Mouse (Mus musculus) embryonic facial prominence, embryonic 12.5 days (tissue): ENCODE data around the gene Nr5a2. TPM values are rescaled to one million over a fixed set of nuclear protein-coding genes. Genes with fewer than 3 reads are reported as not detected.

ENCODE experiments used
- ATAC-seq: fragments of 200-750 bp; cut with Nextera tagmentation; 2 replicates; pipeline ENCODE4 v1.8.0; 2017; ENCODE audit not compliant: insufficient number of reproducible peaks, insufficient read depth, low FRiP score, low TSS enrichment
- H3K27ac ChIP-seq: fragments of 300-500 bp; sonication (generic); 2 replicates; pipeline ENCODE4 v1.5.1; 2016; ENCODE audit warnings: mild to moderate bottlenecking
- H3K27me3 ChIP-seq: fragments of 300-500 bp; sonication (generic); 2 replicates; pipeline ENCODE4 v1.6.1; 2016; ENCODE audit warnings: mild to moderate bottlenecking, moderate library complexity
- H3K36me3 ChIP-seq: fragments of 300-500 bp; sonication (generic); 2 replicates; pipeline ENCODE4 v1.6.1; 2016; ENCODE audit warnings: mild to moderate bottlenecking
- H3K4me1 ChIP-seq: fragments of 300-500 bp; sonication (generic); 2 replicates; pipeline ENCODE4 v1.6.1; 2016
- H3K4me2 ChIP-seq: fragments of 300-500 bp; sonication (generic); replicated peaks from 2 replicates; pipeline ENCODE4 v1.6.1; 2016; ENCODE audit warnings: mild to moderate bottlenecking, moderate library complexity
- H3K4me3 ChIP-seq: fragments of 300-500 bp; sonication (generic); 2 replicates; pipeline ENCODE4 v1.5.1; 2016; ENCODE audit warnings: mild to moderate bottlenecking
- H3K9ac ChIP-seq: fragments of 300-500 bp; sonication (generic); 2 replicates; pipeline ENCODE4 v1.6.1; 2016; ENCODE audit warnings: mild to moderate bottlenecking, moderate library complexity
- H3K9me3 ChIP-seq: fragments of 300-500 bp; sonication (generic); 2 replicates; pipeline ENCODE4 v1.6.1; 2016; ENCODE audit warnings: mild to moderate bottlenecking, moderate library complexity
- WGBS: fragments of 180-500 bp; shearing (Covaris S2); methylation state at CpG from one replicate; pipeline ENCODE4 v1.1.7; 2016; 5-methylcytosine and 5-hydroxymethylcytosine counted together
- polyA plus RNA-seq: library from polyadenylated mRNA; unstranded; fragments of >200 nt; fragmentation: Nextera tagmentation; extraction: Ambion mirVana; gene quantifications from 2 replicates; pipeline ENCODE4 v1.2.1, GENCODE M21; 2016

Nr5a2 gene
- polyA plus RNA-seq, 1 experiment from 2014 or later, result 3.0 TPM

GRCm38 (mm10) chr1:136895877-136896276 is 64.4 kb downstream of the Nr5a2 start:
- Histone ChIP-seq H3K4me2 (no peak overlapping the region), H3K36me3 (no peaks in the 10 kb centered on the region), H3K4me1 (no peaks in the 10 kb centered on the region), H3K9ac (no peak overlapping the region), H3K9me3 (no peaks in the 10 kb centered on the region), H3K4me3 (no peak overlapping the region), H3K27ac (no peak overlapping the region), H3K27me3 (no peaks in the 10 kb centered on the region)
- WGBS, result 86% methylated on average over 8 of the region's 8 CpGs
- ATAC-seq, result no peak

- Histone ChIP-seq H3K9ac (no peak overlapping the region), H3K27me3 (no peaks in the 10 kb centered on the region), H3K4me3 (no peak overlapping the region), H3K36me3 (no peaks in the 10 kb centered on the region), H3K4me1 (no peaks in the 10 kb centered on the region), H3K9me3 (no peaks in the 10 kb centered on the region), H3K27ac (no peak overlapping the region), H3K4me2 (no peak overlapping the region)
- no peak for ATAC-seq
- 68% methylated on average over 2 of the region's 2 CpGs for WGBS
Observed at GRCm38 (mm10) chr1:136894753-136895152, 65.5 kb downstream of the Nr5a2 start.

DNA sequence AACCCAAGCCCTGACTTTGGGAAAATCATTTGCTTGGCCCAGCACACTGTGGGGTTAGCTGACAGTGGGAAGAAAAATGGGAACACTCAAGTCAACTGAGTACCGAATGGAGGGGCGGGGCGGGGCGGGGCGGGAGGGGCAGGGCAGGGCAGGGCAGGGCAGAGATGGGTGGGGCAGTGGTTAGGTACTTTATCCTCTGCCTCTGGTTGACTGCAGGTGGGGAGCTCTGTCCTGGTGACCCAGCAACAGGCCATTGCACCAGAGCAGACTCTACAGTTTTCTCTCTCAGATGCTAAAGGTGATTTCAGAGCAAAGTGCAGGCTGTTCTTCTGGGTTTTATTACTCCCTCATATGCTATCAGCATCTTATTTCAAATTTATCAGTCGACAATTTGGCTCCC is 67.1 kb downstream of the Nr5a2 start:
- ATAC-seq, result no peak
- Histone ChIP-seq H3K4me2 (no peak overlapping the region), H3K9ac (no peak overlapping the region), H3K27me3 (no peaks in the 10 kb centered on the region), H3K36me3 (no peaks in the 10 kb centered on the region), H3K9me3 (no peaks in the 10 kb centered on the region), H3K27ac (no peak overlapping the region), H3K4me1 (0 out of 2 replicates have a peak, but pooled peaks cover 2% of the 10 kb centered on the region), H3K4me3 (no peak overlapping the region)
- WGBS, result 81% methylated on average over 6 of the region's 6 CpGs

DNA sequence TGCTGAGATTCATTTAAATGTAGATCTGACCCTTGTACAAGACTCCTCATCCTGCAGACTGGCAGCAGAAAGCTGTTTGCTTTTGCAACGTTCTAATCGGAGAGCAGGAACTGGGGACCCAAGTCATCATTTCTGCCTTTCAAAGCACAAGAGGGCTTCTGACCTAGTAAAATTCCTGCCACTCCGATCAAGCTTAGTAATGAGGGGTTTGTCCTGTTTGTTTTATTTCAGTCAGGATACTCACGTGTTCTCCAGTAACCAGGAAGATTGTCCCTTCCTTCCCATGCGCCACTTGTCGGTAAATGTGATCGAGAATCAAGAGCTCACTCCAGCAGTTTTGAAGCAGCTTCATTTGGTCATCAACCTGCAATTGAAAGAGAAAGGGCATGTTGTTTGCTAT is 69.8 kb downstream of the Nr5a2 start:
- Histone ChIP-seq H3K27ac (no peak overlapping the region), H3K4me1 (0 out of 2 replicates have a peak, but pooled peaks cover 2% of the 10 kb centered on the region), H3K36me3 (no peaks in the 10 kb centered on the region), H3K4me2 (no peak overlapping the region), H3K9ac (no peak overlapping the region), H3K27me3 (no peaks in the 10 kb centered on the region), H3K9me3 (no peaks in the 10 kb centered on the region), H3K4me3 (no peak overlapping the region)
- WGBS, result 75% methylated on average over 7 of the region's 7 CpGs
- no peak for ATAC-seq

GRCm38 (mm10) chr1:136888704-136889103 is 71.5 kb downstream of the Nr5a2 start:
- Histone ChIP-seq H3K27me3 (no peaks in the 10 kb centered on the region), H3K36me3 (no peaks in the 10 kb centered on the region), H3K9ac (no peak overlapping the region), H3K9me3 (no peaks in the 10 kb centered on the region), H3K4me3 (no peak overlapping the region), H3K4me1 (0 out of 2 replicates have a peak, but pooled peaks cover 2% of the 10 kb centered on the region), H3K4me2 (no peak overlapping the region), H3K27ac (no peak overlapping the region)
- WGBS, result 63% methylated on average over 6 of the region's 6 CpGs
- no peak for ATAC-seq

DNA sequence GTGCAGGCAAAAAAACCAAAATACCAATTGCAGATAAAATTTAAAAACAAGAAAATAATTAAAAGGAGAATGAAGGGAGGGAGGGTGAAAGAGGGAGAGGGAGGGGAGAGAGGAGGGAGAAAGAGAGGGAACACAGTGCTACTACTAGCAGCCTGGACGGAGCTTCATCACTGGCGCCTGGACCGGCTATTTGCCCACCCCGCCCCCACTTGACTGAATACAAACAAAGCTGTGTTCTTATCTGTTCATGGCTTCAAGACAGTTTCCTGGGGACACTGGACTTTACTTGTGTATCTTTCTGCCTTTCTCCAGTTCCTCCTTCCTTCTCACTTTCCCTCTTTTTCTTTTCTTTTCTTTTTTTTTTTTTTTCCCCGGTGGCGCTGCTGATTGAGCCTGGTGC is 73.6 kb downstream of the Nr5a2 start:
- whole genome bisulfite sequencing, result 37% methylated on average over 6 of the region's 6 CpGs

GRCm38 (mm10) chr1:136883458-136884174 is 76.6 kb downstream of the Nr5a2 start:
- no peaks in the 10 kb centered on the region for H3K36me3 ChIP-seq
- WGBS, result 70% methylated on average over 13 of the region's 13 CpGs
- no peaks in the 10 kb centered on the region for H3K27me3 ChIP-seq
- no peaks in the 10 kb centered on the region for H3K9me3 ChIP-seq
- ATAC-seq, result no peak
- H3K4me2 ChIP-seq, result no peak overlapping the region
- H3K4me3 ChIP-seq, result no peak overlapping the region
- H3K4me1 ChIP-seq, result 0 out of 2 replicates have a peak, but pooled peaks cover under 1% of the 10 kb centered on the region
- no peak overlapping the region for H3K27ac ChIP-seq
- H3K9ac ChIP-seq, result no peak overlapping the region

More for the DNA sequence above, 73.6 kb downstream of the Nr5a2 start:
- ATAC-seq, result no peak
- Histone ChIP-seq H3K4me3 (no peak overlapping the region), H3K36me3 (no peaks in the 10 kb centered on the region), H3K9me3 (no peaks in the 10 kb centered on the region), H3K27me3 (no peaks in the 10 kb centered on the region), H3K27ac (no peak overlapping the region), H3K4me1 (0 out of 2 replicates have a peak, but pooled peaks cover 2% of the 10 kb centered on the region), H3K9ac (no peak overlapping the region), H3K4me2 (no peak overlapping the region)

DNA sequence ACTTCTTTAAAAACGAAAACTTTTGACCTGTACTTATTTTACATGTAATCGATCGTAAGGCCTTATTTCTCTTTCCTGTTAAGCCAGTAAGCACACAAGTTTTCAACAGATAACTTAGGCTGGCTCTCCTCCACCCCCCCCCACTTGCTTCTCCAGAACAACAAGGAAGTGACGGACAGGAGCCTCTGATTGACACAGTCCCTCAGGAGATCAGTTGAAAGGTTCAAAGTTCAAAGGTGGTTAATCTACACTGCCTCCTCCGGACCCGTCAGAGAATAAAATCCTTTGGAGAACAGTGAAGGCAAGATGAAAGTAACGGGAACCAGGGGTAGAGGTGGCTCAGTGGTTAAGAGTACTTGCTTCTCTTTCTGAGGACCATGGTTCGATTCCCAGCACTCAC is 80.0 kb downstream of the Nr5a2 start:
- no peaks in the 10 kb centered on the region for H3K4me1 ChIP-seq
- no peaks in the 10 kb centered on the region for H3K27me3 ChIP-seq
- ATAC-seq, result no peak
- 75% methylated on average over 8 of the region's 8 CpGs for WGBS
- no peak overlapping the region for H3K27ac ChIP-seq
- no peak overlapping the region for H3K9ac ChIP-seq
- H3K4me3 ChIP-seq, result no peak overlapping the region
- H3K4me2 ChIP-seq, result no peak overlapping the region
- H3K9me3 ChIP-seq, result no peaks in the 10 kb centered on the region
- H3K36me3 ChIP-seq, result no peaks in the 10 kb centered on the region

- Histone ChIP-seq H3K27me3 (no peaks in the 10 kb centered on the region), H3K9ac (no peak overlapping the region), H3K4me1 (no peaks in the 10 kb centered on the region), H3K4me3 (no peak overlapping the region), H3K27ac (no peak overlapping the region), H3K9me3 (no peaks in the 10 kb centered on the region), H3K36me3 (no peaks in the 10 kb centered on the region), H3K4me2 (no peak overlapping the region)
- no peak for ATAC-seq
- WGBS, result 84% methylated on average over 3 of the region's 3 CpGs
Observed at GRCm38 (mm10) chr1:136875006-136875405, 85.2 kb downstream of the Nr5a2 start.

DNA sequence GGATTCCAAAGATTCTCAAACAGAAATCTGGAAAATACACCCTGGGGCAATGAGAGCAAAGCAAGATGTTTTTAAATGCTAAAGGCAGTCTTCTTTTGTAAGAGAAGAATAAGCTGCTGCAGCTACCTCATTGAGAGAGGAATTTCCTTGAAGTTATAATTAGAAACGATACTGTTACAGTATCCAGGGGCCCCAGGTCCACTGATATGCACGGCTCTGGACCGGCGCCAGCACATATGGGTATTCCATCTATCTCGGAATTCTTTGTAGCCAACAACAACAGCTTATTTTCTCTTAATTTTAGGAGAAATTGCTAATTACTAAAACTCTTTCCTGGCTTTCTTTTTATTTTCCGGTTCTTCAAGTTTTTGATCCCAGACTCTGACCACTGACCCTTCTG is 91.3 kb downstream of the Nr5a2 start:
- WGBS, result 47% methylated on average over 6 of the region's 6 CpGs
- no peak overlapping the region for H3K9ac ChIP-seq
- no peak overlapping the region for H3K4me3 ChIP-seq
- H3K27me3 ChIP-seq, result no peaks in the 10 kb centered on the region
- no peaks in the 10 kb centered on the region for H3K36me3 ChIP-seq
- ATAC-seq, result no peak
- no peaks in the 10 kb centered on the region for H3K9me3 ChIP-seq
- no peak overlapping the region for H3K4me2 ChIP-seq
- peaks cover 13% of the 10 kb centered on the region; the same call in 1 of the 2 replicates for H3K4me1 ChIP-seq
- no peak overlapping the region for H3K27ac ChIP-seq

- H3K4me2 ChIP-seq, result no peak overlapping the region
- no peaks in the 10 kb centered on the region for H3K27me3 ChIP-seq
- WGBS, result 82% methylated on average over 5 of the region's 5 CpGs
- H3K4me1 ChIP-seq, result peaks cover 13% of the 10 kb centered on the region; the same call in 1 of the 2 replicates
- no peak for ATAC-seq
- no peaks in the 10 kb centered on the region for H3K9me3 ChIP-seq
- H3K4me3 ChIP-seq, result no peak overlapping the region
- H3K27ac ChIP-seq, result no peak overlapping the region
- H3K36me3 ChIP-seq, result no peaks in the 10 kb centered on the region
- H3K9ac ChIP-seq, result no peak overlapping the region
Observed at GRCm38 (mm10) chr1:136868285-136868684, 92.0 kb downstream of the Nr5a2 start.

GRCm38 (mm10) chr1:136866481-136867092 is 93.7 kb downstream of the Nr5a2 start:
- Histone ChIP-seq H3K4me3 (no peak overlapping the region), H3K27me3 (no peaks in the 10 kb centered on the region), H3K9me3 (no peaks in the 10 kb centered on the region), H3K9ac (no peak overlapping the region), H3K36me3 (no peaks in the 10 kb centered on the region), H3K27ac (no peak overlapping the region), H3K4me1 (peaks cover 13% of the 10 kb centered on the region; the same call in 1 of the 2 replicates), H3K4me2 (no peak overlapping the region)
- 68% methylated on average over 9 of the region's 9 CpGs for WGBS
- ATAC-seq, result no peak
